Mouse (Mus musculus) ES-E14 (cell line): ENCODE measurements around the gene Olfr1513.

Source experiments
- HCFC1 ChIP-seq: IDR thresholded peaks from 2 replicates; pipeline ENCODE4 v1.6.1; 2012; ENCODE audit warnings: low read length, inconsistent platforms, borderline replicate concordance; ENCODE audit not compliant: insufficient read depth
- ZC3H11A ChIP-seq: IDR thresholded peaks from 2 replicates; pipeline ENCODE4 v1.6.1; 2012; ENCODE audit warnings: low read depth, mild to moderate bottlenecking, inconsistent platforms, low read length, borderline replicate concordance
- ZNF384 ChIP-seq: IDR thresholded peaks from 2 replicates; pipeline ENCODE4 v1.6.1; 2012; ENCODE audit warnings: low read depth, low read length, inconsistent platforms

GRCm38 (mm10) chr14:52327375-52327901 is 28.8 kb downstream of the Olfr1513 start:
- TF ChIP-seq HCFC1 (no peak), ZC3H11A (no peak), ZNF384 (no peak)
